Mouse (Mus musculus) heart, embryonic 10.5 days (tissue): ENCODE measurements around the gene Zswim4. TPM values are rescaled to one million over a fixed set of nuclear protein-coding genes. Genes with fewer than 3 reads are reported as not detected.
A peak's percentile ranks its signal among the peaks of the same experiment; 100 is the strongest.

Source experiments
- DNase-seq: peaks from one replicate; pipeline ENCODE4 v3.0.0-alpha.2; 2017; ENCODE audit warnings: low spot score
- H3K27ac ChIP-seq: fragments of 300-500 bp; sonication (generic); 2 replicates; pipeline ENCODE4 v1.5.1; 2016; ENCODE audit warnings: mild to moderate bottlenecking
- H3K27me3 ChIP-seq: fragments of 300-500 bp; sonication (generic); 2 replicates; pipeline ENCODE4 v1.6.1; 2016; ENCODE audit warnings: mild to moderate bottlenecking; ENCODE audit not compliant: poor library complexity, insufficient read depth, severe bottlenecking
- H3K36me3 ChIP-seq: fragments of 300-500 bp; sonication (generic); 2 replicates; pipeline ENCODE4 v1.6.1; 2016; ENCODE audit warnings: mild to moderate bottlenecking, moderate library complexity
- H3K4me1 ChIP-seq: fragments of 300-500 bp; sonication (generic); 2 replicates; pipeline ENCODE4 v1.6.1; 2016; ENCODE audit warnings: mild to moderate bottlenecking
- H3K4me3 ChIP-seq: fragments of 300-500 bp; sonication (generic); 2 replicates; pipeline ENCODE4 v1.5.1; 2016; ENCODE audit warnings: mild to moderate bottlenecking, moderate library complexity
- H3K9me3 ChIP-seq: fragments of 300-500 bp; sonication (generic); 2 replicates; pipeline ENCODE4 v1.6.1; 2016; ENCODE audit warnings: mild to moderate bottlenecking, moderate library complexity
- WGBS: fragments of 180-500 bp; shearing (Covaris S2); methylation state at CpG from one replicate; pipeline ENCODE4 v1.1.7; 2016; 5-methylcytosine and 5-hydroxymethylcytosine counted together
- polyA plus RNA-seq: library from polyadenylated mRNA; unstranded; fragments of >200 nt; fragmentation: Nextera tagmentation; extraction: Ambion mirVana; gene quantifications from 2 replicates; pipeline ENCODE4 v1.2.1, GENCODE M21; 2016

The Zswim4 gene
- polyA plus RNA-seq, 1 experiment from 2014 or later = 17.5 TPM

- peaks cover 26% of the 10 kb centered on the region for H3K36me3 ChIP-seq
- peak overlapping the region; percentile 86 for H3K4me3 ChIP-seq
- WGBS = 79% methylated on average over 9 of the region's 9 CpGs
- no peaks in the 10 kb centered on the region for H3K9me3 ChIP-seq
- H3K4me1 ChIP-seq = peaks cover 72% of the 10 kb centered on the region
- no peak for DNase-seq
- H3K27me3 ChIP-seq = no peaks in the 10 kb centered on the region
- peak overlapping the region; percentile 98 for H3K27ac ChIP-seq
Observed at GRCm38 (mm10) chr8:84202466-84202865, 34.4 kb downstream of the Zswim4 start.

DNA sequence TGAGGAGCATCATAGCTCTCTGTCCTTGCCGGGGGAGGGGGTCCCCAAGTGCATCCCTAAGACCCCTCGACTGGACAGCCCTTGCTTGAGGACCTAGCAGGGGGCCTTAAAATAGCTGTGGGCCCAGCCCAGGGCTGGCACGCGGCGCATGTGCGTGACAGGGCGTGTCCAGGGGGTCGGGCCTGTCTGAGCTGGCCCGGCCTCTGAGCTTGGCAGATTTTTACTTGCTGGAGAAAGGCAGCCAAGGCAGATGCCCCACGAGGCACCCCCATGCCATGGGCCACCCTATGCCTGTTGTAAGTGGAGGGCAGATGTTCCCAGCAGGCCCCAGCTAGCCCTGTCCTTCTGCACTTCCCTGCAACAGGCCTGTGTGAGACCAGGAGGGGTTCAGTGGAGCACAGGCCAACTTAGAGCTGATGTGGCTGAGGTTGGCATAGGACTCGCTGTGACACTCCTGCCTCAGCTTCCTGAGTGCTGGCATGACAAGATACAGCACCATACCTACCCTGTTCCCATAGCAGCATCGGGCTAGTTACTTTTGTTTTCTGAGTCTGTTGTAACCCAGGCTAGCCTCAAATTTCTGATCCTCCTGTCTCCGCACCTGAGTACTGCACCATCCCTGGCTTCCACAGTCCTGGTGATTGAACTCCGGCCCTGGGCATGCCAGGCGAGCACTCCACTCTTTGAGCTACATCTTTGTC is 35.2 kb downstream of the Zswim4 start:
- H3K4me1 ChIP-seq = peaks cover 73% of the 10 kb centered on the region
- peak overlapping the region; percentile 86 for H3K4me3 ChIP-seq
- peak overlapping the region; percentile 98 for H3K27ac ChIP-seq
- peak; percentile 79 for DNase-seq
- H3K36me3 ChIP-seq = peaks cover 19% of the 10 kb centered on the region
- no peaks in the 10 kb centered on the region for H3K9me3 ChIP-seq
- 44% methylated on average over 15 of the region's 15 CpGs for WGBS
- no peaks in the 10 kb centered on the region for H3K27me3 ChIP-seq

DNA sequence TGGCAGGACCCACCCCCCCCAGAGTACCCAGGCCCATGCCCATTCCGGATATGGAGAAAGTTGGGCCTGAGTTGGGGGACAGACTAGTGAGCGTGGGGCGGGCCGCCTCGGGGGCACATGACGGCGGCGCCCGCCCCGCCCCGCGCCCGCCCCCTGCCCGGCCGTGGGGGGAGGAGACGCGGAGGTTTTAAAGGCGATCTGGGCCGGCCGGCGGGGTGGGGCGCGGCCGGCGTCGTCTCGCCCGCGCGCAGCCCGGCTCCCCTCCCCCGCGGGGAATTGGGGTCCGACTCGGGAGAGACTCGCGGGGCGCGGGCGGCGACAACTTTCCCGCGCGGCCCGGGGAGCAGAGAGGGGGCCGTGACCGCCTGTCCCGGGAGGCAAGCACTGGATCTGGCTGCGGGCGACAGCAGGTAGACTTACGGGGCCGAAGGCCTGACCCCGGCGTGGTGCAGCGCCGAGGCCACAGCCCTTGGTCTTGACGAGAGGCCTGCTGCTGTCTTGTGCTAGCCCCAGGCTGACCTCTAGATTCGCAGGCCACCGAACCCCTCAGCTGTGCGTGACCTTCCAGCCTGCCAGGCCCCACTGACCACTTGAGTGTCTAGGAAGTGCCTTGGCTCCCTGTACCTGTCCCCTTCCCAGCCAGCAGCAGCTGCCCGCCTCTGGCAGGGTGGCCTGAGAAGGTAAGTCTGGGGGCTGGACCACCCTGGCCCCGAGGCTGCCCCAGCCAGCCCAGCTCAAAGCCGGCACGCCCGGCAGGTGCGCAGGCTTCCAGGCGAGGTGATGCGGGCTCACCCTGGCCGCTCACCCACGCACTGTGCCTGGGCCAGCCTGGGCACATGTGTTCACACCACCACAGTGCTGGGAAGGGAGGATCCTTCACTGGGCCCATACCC is 36.0 kb downstream of the Zswim4 start:
- WGBS = 4% methylated on average over 58 of the region's 70 CpGs
- peak; percentile 84 for DNase-seq

GRCm38 (mm10) chr8:84200126-84200555 is 36.7 kb downstream of the Zswim4 start:
- Histone ChIP-seq H3K4me3 (peak overlapping the region; percentile 86), H3K36me3 (peaks cover 5% of the 10 kb centered on the region), H3K27ac (peak overlapping the region; percentile 98), H3K27me3 (no peaks in the 10 kb centered on the region), H3K9me3 (no peaks in the 10 kb centered on the region), H3K4me1 (peaks cover 73% of the 10 kb centered on the region)
- DNase-seq = peak; percentile 74
- WGBS = 31% methylated on average over 8 of the region's 8 CpGs

More for the DNA sequence above, 36.0 kb downstream of the Zswim4 start:
- peak overlapping the region; percentile 98 for H3K27ac ChIP-seq
- peak overlapping the region; percentile 86 for H3K4me3 ChIP-seq
- H3K4me1 ChIP-seq = peaks cover 73% of the 10 kb centered on the region
- H3K27me3 ChIP-seq = no peaks in the 10 kb centered on the region
- no peaks in the 10 kb centered on the region for H3K9me3 ChIP-seq
- peaks cover 13% of the 10 kb centered on the region for H3K36me3 ChIP-seq

GRCm38 (mm10) chr8:84199348-84200125 is 37.3 kb downstream of the Zswim4 start:
- Histone ChIP-seq H3K9me3 (no peaks in the 10 kb centered on the region), H3K4me3 (peak overlapping the region; percentile 86), H3K27me3 (no peaks in the 10 kb centered on the region), H3K36me3 (no peaks in the 10 kb centered on the region), H3K4me1 (peaks cover 73% of the 10 kb centered on the region), H3K27ac (peak overlapping the region; percentile 98)
- WGBS = 68% methylated on average over 11 of the region's 11 CpGs
- DNase-seq = peak; percentile 75

DNA sequence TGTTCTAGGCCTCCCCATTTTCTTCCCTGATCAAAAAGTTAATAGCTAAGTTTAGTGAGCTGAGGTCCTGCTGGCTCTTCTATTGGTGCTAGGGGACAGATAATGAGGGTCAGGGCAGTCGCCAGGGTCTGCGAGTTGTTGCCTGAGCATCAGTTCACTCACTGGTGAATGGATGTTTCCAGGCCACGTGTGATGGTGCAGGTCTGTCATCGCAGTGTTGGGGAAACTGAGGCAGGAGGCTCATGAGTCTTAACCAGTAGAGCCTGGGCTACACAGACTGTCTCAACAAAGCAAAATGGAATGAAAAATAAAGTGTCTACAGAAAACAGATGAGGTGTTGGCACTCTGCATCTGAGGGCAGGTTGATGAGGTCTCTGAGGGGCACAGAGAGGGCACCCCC is 38.0 kb downstream of the Zswim4 start:
- H3K4me3 ChIP-seq = peak overlapping the region; percentile 73; the same call in 1 of the 2 replicates
- peak overlapping the region; percentile 98 for H3K27ac ChIP-seq
- no peaks in the 10 kb centered on the region for H3K36me3 ChIP-seq
- DNase-seq = no peak
- no peaks in the 10 kb centered on the region for H3K27me3 ChIP-seq
- H3K4me1 ChIP-seq = peaks cover 68% of the 10 kb centered on the region
- no peaks in the 10 kb centered on the region for H3K9me3 ChIP-seq
- 31% methylated on average over 4 of the region's 4 CpGs for WGBS

- 2% methylated on average over 30 of the region's 30 CpGs for WGBS
- peaks cover 61% of the 10 kb centered on the region for H3K4me1 ChIP-seq
- H3K4me3 ChIP-seq = peak overlapping the region; percentile 73
- H3K27me3 ChIP-seq = no peaks in the 10 kb centered on the region
- DNase-seq = peak; percentile 99
- H3K9me3 ChIP-seq = no peaks in the 10 kb centered on the region
- no peaks in the 10 kb centered on the region for H3K36me3 ChIP-seq
- H3K27ac ChIP-seq = peak overlapping the region; percentile 98
Observed at GRCm38 (mm10) chr8:84197922-84198774, 38.7 kb downstream of the Zswim4 start.

- H3K36me3 ChIP-seq = no peaks in the 10 kb centered on the region
- WGBS = 3% methylated on average over 43 of the region's 43 CpGs
- peak overlapping the region; percentile 98 for H3K27ac ChIP-seq
- H3K9me3 ChIP-seq = no peaks in the 10 kb centered on the region
- peaks cover 60% of the 10 kb centered on the region for H3K4me1 ChIP-seq
- no peaks in the 10 kb centered on the region for H3K27me3 ChIP-seq
- H3K4me3 ChIP-seq = peak overlapping the region; percentile 73
- DNase-seq = peak; percentile 95
Observed at GRCm38 (mm10) chr8:84197141-84197921, 39.5 kb downstream of the Zswim4 start.

GRCm38 (mm10) chr8:84194224-84194743 is 42.6 kb downstream of the Zswim4 start:
- Histone ChIP-seq H3K27me3 (no peaks in the 10 kb centered on the region), H3K36me3 (no peaks in the 10 kb centered on the region), H3K9me3 (no peaks in the 10 kb centered on the region), H3K4me1 (peaks cover 41% of the 10 kb centered on the region), H3K27ac (no peak overlapping the region), H3K4me3 (no peak overlapping the region)
- 79% methylated on average over 3 of the region's 3 CpGs for WGBS
- peak; percentile 66 for DNase-seq

DNA sequence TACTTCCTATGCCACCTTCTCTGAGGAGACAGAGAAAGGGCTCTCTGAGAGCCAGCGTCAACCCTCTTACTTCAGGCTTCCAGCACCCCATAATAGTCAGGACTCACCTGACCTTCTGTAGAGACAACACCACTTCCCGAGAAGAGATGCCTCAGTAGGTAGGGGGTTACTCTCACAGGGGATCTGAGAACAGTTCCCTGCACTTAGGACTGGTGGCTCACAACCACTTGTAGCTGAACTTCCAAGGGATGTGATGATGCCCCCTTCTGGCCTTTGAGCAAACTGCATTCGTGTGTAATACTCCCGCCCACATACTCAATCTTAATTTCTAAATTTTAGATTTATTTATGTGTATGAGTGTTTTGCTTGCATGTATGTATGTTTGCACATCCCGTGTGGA is 43.3 kb downstream of the Zswim4 start:
- Histone ChIP-seq H3K36me3 (no peaks in the 10 kb centered on the region), H3K27me3 (no peaks in the 10 kb centered on the region), H3K4me1 (peaks cover 34% of the 10 kb centered on the region), H3K4me3 (no peak overlapping the region), H3K27ac (no peak overlapping the region), H3K9me3 (no peaks in the 10 kb centered on the region)
- peak; percentile 75 for DNase-seq
- WGBS = 75% methylated on average over 5 of the region's 5 CpGs

DNA sequence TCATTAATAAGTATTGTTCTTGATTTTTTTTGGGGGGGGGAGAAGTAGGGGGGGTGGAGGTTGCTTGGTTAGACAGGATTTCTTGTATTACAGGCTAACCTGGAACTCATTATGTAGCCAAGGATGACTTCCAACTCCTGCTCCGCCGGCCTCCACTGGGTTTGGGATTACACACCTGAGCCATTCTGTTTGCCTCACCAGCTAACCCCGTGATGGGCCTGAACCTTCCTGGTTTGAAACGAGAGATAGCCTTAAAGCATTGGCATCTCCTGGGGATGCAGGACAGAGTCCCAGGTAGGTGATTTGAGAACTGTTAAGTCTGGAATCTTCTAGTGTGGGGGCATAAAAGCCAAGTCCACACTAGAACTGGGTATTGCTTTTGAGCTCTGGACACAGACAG is 43.7 kb downstream of the Zswim4 start:
- H3K36me3 ChIP-seq = no peaks in the 10 kb centered on the region
- H3K4me1 ChIP-seq = peaks cover 30% of the 10 kb centered on the region
- DNase-seq = peak; percentile 66
- peak overlapping the region; percentile 94 for H3K27ac ChIP-seq
- H3K27me3 ChIP-seq = no peaks in the 10 kb centered on the region
- H3K4me3 ChIP-seq = no peak overlapping the region; the same call in 1 of the 2 replicates
- no peaks in the 10 kb centered on the region for H3K9me3 ChIP-seq
- WGBS = 75% methylated on average over 4 of the region's 4 CpGs
